ENCODE assay signal across 8 mouse cellular contexts in genomic region chr13:110907319-110907955, GRCm38 (mm10).
DNase-seq lines count a peak whose midpoint lies in the region; ATAC-seq lines count a peak whose summit lies in the region.
"Had no signal": no experiment of that assay in that cellular context is flagged by ENCODE, and none has a peak within 500 bp of the region (broad histone marks: within the 10 kb centered on the region; RNA-seq: fewer than 3 reads in every experiment).

No protein-coding gene starts in this region.

- H3K4me3 ChIP-seq in limb, embryonic 13.5 days, result no peak overlapping the region

- no peaks in the 10 kb centered on the region for H3K9me3 ChIP-seq in limb, embryonic 13.5 days

- H3K9ac ChIP-seq in limb, embryonic 13.5 days, result no peak overlapping the region
- H3K9ac ChIP-seq: liver, embryonic 14.5 days had no signal

- no peaks in the 10 kb centered on the region for H3K36me3 ChIP-seq in limb, embryonic 13.5 days

- ATAC-seq in common myeloid progenitor, adult 5-6 weeks (replicated peaks; ENCODE audit: low read depth, poor library complexity, severe bottlenecking), result peak; percentile 76
- peak; percentile 92 for ATAC-seq in limb, embryonic 13.5 days (ENCODE audit: low FRiP score, low read depth)
- no peak for ATAC-seq in inflammation-experienced regulatory T-cells, adult 6 months

- peaks cover 7% of the 10 kb centered on the region; the same call in 1 of the 2 replicates for H3K27me3 ChIP-seq in limb, embryonic 13.5 days

- peaks cover 42% of the 10 kb centered on the region for H3K4me1 ChIP-seq in limb, embryonic 13.5 days

- peak overlapping the region; percentile 82 for H3K27ac ChIP-seq in limb, embryonic 13.5 days
- H3K27ac ChIP-seq: liver, embryonic 14.5 days had no signal

- intact Hi-C loops in heart, postnatal 14 days (cut with DNase I), result no loop called here

- peak overlapping the region; percentile 41 for H3K4me2 ChIP-seq in limb, embryonic 13.5 days (replicated peaks)

- DNase-seq in ZHBTc4 (ENCODE audit: low read depth, low spot score), result peak; percentile 7
- DNase-seq in heart, postnatal 14 days, result peak; percentile 43 to 58
- DNase-seq in thymus, postnatal 25 days, result peak; percentile 4
- DNase-seq in cerebellum, adult 9-10 months, result no peak

- WGBS in limb, embryonic 13.5 days, result 10% methylated on average over 6 of the region's 6 CpGs
